Mouse (Mus musculus) telencephalon, adult 2 months (tissue): ENCODE data around the gene Cbr1.
"Not testable (repeated sequence)": the region's sequence is repeated elsewhere in the genome, so short reads cannot be mapped to it uniquely, and the experiment has no call there.

Source experiments
- DNase-seq: peaks from one replicate; pipeline ENCODE4 v3.0.0-alpha.2; 2011; ENCODE audit warnings: low read depth, low spot score

The Cbr1 gene

DNA sequence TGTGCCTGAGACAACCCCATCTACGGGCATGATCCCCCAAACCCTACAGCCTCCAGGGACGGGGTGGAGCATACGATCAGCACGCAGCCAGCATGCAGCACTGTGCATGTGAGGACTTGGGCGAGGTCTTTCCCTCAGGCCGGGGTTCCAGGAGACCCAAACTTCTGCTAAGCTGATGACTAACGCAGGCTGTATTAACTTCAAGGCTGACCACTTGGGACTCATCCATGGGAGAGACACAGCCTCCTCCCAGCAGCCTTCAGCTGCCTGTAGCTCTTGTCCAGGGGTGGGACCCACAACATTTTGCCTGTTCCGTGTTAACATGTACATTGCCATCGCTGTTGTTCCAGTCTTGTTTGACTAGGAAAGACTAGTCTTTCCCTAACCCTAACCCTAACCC, 8.1 kb upstream of the Cbr1 start:
- no peak for DNase-seq

DNA sequence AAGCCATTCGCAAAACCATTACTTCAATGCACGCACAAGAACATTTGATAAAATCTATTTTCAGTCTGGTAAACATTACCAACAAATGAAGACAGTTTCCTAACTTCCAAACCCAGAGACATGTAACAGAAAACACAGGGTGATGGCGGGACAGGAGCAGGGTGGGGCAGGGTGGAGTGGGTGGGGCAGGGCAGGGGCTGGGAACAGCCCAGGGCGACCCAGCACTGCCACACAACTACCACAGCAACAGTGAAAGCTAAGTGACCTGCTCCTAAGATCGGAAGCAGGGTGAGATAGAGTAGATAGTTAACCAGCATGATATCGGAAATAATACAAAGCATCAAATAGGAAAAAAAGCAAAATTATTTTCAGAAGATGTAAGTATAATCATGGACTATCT, 6.2 kb upstream of the Cbr1 start:
- DNase-seq, result no peak

- peak; percentile 97 for DNase-seq
Measured at GRCm38 (mm10) chr16:93603439-93604212, 2.0 kb upstream of the Cbr1 start, which contains the start of gene Setd4. Gene Setd4 (minus strand): TSS chr16:93604063.

- peak; percentile 69 for DNase-seq
Measured at GRCm38 (mm10) chr16:93604481-93604969, 1.1 kb upstream of the Cbr1 start.

- no peak for DNase-seq
Measured at GRCm38 (mm10) chr16:93606146-93606545, 493 bp downstream of the Cbr1 start.

- peak; percentile 82 for DNase-seq
Measured at GRCm38 (mm10) chr16:93607669-93608101, 2.0 kb downstream of the Cbr1 start.

DNA sequence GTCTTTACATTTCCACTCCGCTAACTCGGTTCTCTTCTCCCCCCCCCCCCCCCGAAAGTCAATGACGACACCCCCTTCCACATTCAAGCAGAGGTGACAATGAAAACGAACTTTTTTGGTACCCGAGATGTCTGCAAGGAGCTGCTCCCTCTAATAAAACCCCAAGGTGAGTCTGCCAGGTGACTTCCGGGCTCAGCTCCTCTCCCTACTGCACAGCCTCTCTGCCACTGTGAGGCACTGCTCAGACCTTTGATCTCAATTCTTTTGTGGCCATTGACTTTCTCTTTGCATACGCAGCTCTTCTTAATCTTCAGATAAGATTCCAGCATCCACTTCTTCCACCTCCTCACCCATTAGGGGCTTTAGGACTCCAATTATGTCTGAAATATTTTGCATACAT, 3.1 kb downstream of the Cbr1 start:
- DNase-seq, result no peak

GRCm38 (mm10) chr16:93609796-93610195, 4.1 kb downstream of the Cbr1 start:
- no peak for DNase-seq

DNA sequence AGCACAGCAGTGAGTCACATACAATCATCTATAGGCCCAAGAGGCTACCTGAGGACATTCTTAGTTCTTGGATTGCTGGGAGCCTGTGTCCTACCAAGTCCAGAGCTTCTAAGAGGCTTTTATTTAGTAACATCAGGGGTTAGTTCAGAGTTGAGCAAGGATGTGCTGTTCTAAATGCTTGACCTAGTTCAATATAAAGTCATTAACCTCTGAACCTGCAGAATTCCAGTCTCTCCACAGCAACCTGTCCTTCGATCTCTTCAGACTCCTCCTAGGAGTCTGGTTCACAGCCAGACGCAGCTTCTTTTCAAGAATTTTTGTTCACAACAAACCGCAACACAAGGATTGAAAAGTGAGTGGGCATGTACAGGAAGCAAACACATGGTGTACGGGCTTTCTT, 5.3 kb downstream of the Cbr1 start:
- DNase-seq, result no peak

DNA sequence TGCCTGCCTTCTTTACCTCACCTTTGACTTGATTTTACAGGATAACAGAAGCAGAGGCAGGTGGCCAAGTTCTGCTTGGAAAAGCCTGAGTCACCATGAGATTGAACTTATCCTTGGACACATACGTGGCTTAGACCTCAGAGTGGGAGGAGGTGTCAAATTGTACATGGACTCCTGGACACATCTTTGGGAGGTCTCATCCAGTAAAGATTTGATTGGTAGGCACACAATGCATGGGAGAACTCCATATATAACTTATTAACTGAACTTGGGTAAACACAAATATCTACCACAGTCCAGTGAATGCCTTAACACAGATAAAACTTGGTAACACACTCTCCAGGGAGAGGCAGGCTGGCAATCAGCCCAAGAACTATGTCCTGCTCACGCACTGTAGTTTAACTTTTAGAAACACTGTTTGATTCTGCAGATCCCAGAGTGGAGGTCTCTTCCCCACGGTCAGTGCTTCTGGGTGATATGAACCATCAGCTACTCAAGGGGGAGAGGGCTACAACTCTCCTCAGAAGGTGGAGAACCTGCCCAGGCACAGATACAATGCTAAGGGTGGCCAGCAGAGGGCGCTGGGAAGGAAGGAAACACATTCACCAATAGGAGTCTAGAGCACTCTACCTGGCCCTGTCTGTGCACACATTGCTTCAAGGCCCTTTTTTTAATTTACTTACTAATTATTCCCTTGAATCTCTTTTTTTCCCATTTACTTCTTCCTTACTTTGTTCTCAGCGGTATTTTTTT, 9.6 kb downstream of the Cbr1 start:
- DNase-seq, result peak; percentile 19

- not testable (repeated sequence) for DNase-seq
Measured at GRCm38 (mm10) chr16:93623759-93624158, 18.1 kb downstream of the Cbr1 start.

GRCm38 (mm10) chr16:93624671-93625070, 19.0 kb downstream of the Cbr1 start:
- no peak for DNase-seq

DNA sequence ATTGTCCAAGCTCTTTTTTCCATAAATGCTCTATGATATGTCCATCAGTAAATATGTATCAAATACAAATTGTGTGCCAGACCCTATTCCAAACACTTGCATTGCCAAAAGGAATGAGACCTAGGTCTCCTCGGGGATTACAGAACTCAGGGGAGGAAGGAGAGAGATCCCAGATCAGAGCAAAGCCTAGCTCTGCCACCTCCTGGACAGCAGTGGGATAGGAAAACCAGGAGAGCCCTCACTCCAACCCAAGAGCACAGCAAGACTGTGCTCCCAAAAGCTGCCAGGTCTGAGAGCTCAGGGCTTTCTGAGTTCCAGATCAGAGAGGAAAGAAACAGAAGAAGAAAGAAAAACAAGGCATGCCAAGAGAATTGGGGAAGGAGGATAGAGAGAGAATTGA, 21.1 kb downstream of the Cbr1 start:
- DNase-seq, result no peak

DNA sequence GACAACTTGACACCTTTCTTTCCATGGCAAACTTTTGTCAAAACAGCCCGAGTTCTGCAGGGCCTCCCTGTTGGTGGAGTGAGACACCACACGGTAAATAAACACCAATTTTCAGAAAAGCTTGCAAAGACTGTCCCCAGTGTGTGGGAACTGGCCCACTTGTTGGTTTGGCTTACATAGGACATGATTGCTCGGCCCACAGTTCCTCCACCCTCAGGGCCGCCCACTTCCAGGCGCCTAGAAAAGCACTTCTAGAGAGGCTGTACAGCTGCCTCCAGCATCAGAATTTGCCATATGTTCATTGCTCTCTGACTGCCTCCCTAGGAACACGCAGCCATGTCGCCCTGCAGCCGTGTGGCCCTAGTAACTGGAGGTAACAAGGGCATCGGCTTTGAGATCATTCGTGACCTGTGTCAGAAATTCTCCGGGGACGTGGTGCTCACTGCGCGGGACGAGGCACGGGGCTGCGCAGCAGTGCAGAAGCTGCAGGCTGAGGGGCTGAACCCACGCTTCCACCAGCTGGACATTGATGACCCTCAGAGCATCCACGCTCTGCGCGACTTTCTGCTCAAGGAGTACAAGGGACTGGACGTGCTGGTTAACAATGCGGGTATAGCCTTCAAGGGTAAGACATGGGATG, 22.2 kb downstream of the Cbr1 start, which contains the start of gene Gm5678:
Gm5678 (plus strand) TSS at position 337 of the 640 bp plus-strand sequence.
- DNase-seq, result peak; percentile 45

GRCm38 (mm10) chr16:93644006-93644405, 38.4 kb downstream of the Cbr1 start:
- no peak for DNase-seq

GRCm38 (mm10) chr16:93648441-93649183, 43.0 kb downstream of the Cbr1 start:
- DNase-seq, result no peak
